Mouse (Mus musculus) ES-E14 (cell line): ENCODE data around the gene Asic1. TPM values are rescaled to one million over a fixed set of nuclear protein-coding genes. Genes with fewer than 3 reads are reported as not detected.
"Not testable (repeated sequence)": the region's sequence is repeated elsewhere in the genome, so short reads cannot be mapped to it uniquely, and the experiment has no call there.

Experiments used
- DNase-seq: peaks from one replicate; pipeline ENCODE4 v3.0.0-alpha.2; 2013; ENCODE audit warnings: low read depth, low spot score
- H3K27ac ChIP-seq: 2 replicates; pipeline ENCODE4 v1.5.1; 2012; ENCODE audit warnings: low read depth, mild to moderate bottlenecking, low read length, moderate library complexity, mixed read lengths; ENCODE audit not compliant: poor library complexity, insufficient read depth, severe bottlenecking
- H3K36me3 ChIP-seq: 2 replicates; pipeline ENCODE4 v1.6.1; 2012; ENCODE audit warnings: mild to moderate bottlenecking, low read length, moderate library complexity, mixed read lengths; ENCODE audit not compliant: control insufficient read depth, poor library complexity, insufficient read depth, severe bottlenecking
- H3K4me1 ChIP-seq, 2 experiments: fragments of 150-350 bp in 1 of 2; sonication (generic) in 1 of 2; 2 replicates each; pipeline ENCODE4 v1.6.1; 2012; ENCODE audit warnings: low read length in 2 of 2, mild to moderate bottlenecking in 1 of 2, mixed read lengths in 1 of 2; ENCODE audit not compliant: control insufficient read depth in 2 of 2, insufficient read depth in 2 of 2, poor library complexity in 1 of 2
- H3K4me3 ChIP-seq, 2 experiments: fragments of 150-350 bp in 1 of 2; sonication (generic) in 1 of 2; 2 replicates each; pipeline ENCODE4 v1.5.1; 2012; ENCODE audit warnings: low read length in 2 of 2, low read depth in 1 of 2, mild to moderate bottlenecking in 1 of 2, mixed read lengths in 1 of 2; ENCODE audit not compliant: insufficient read depth in 1 of 2, poor library complexity in 1 of 2, severe bottlenecking in 1 of 2
- H3K9ac ChIP-seq: 2 replicates; pipeline ENCODE4 v1.6.1; 2012; ENCODE audit warnings: low read depth, mild to moderate bottlenecking, low read length, mixed read lengths; ENCODE audit not compliant: poor library complexity, insufficient read depth, severe bottlenecking
- H3K9me3 ChIP-seq: fragments of 150-350 bp; sonication (generic); 2 replicates; pipeline ENCODE4 v1.6.1; 2012; ENCODE audit warnings: low read depth, mild to moderate bottlenecking, low read length; ENCODE audit not compliant: control insufficient read depth, insufficient read depth
- CHD2 ChIP-seq: IDR thresholded peaks from 2 replicates; pipeline ENCODE4 v1.6.1; 2014; ENCODE audit warnings: mild to moderate bottlenecking, low read depth, low read length, inconsistent platforms
- HCFC1 ChIP-seq: IDR thresholded peaks from 2 replicates; pipeline ENCODE4 v1.6.1; 2012; ENCODE audit warnings: low read length, inconsistent platforms, borderline replicate concordance; ENCODE audit not compliant: insufficient read depth
- MAFK ChIP-seq: IDR thresholded peaks from 2 replicates; pipeline ENCODE4 v1.6.1; 2014; ENCODE audit warnings: mild to moderate bottlenecking, low read depth, low read length, inconsistent platforms; ENCODE audit not compliant: insufficient read depth
- ZC3H11A ChIP-seq: IDR thresholded peaks from 2 replicates; pipeline ENCODE4 v1.6.1; 2012; ENCODE audit warnings: low read depth, mild to moderate bottlenecking, inconsistent platforms, low read length, borderline replicate concordance
- ZNF384 ChIP-seq: IDR thresholded peaks from 2 replicates; pipeline ENCODE4 v1.6.1; 2012; ENCODE audit warnings: low read depth, low read length, inconsistent platforms
- in situ Hi-C, 2 experiments: fragments of 600-800 bp; cut with MboI; formaldehyde crosslinking; loops; one replicate each; pipeline ENCODE4 v1.15.1; 2025; ENCODE audit warnings: low sequenced_read_pairs in 2 of 2, inconsistent platforms in 1 of 2; ENCODE audit not compliant: unreplicated experiment in 2 of 2
- total RNA-seq: library from RNA; depleted of rRNA; stranded (reverse); fragments of 300-350 nt; gene quantifications from 2 replicates; pipeline ENCODE4 v1.2.3, GENCODE M21; 2012

The Asic1 gene
- total RNA-seq, 1 experiment: 6.6 TPM

GRCm38 (mm10) chr15:99723515-99724291 lies 53.5 kb downstream of the Asic1 start:
- Histone ChIP-seq H3K9me3 (no peaks in the 10 kb centered on the region), H3K4me1 (peaks cover 5 to 30% of the 10 kb centered on the region in 2 experiments; a peak in 3 of 4 replicates), H3K4me3 (0 out of 4 replicates have a peak overlapping the region, but pooled peaks have one; percentile 11 to 19), H3K9ac (0 out of 2 replicates have a peak overlapping the region, but pooled peaks have one; percentile 28), H3K27ac (peak overlapping the region; percentile 53; the same call in 1 of the 2 replicates), H3K36me3 (peaks cover 4% of the 10 kb centered on the region; the same call in 1 of the 2 replicates)
- in situ Hi-C loops: no loop called here
- TF ChIP-seq MAFK (no peak), HCFC1 (no peak), CHD2 (no peak), ZNF384 (no peak), ZC3H11A (no peak)
- DNase-seq: no peak

- TF ChIP-seq MAFK (no peak), CHD2 (no peak)
These were observed 54.3 kb downstream of the Asic1 start for GRCm38 (mm10) chr15:99724292-99725021.

GRCm38 (mm10) chr15:99725341-99726155 lies 55.4 kb downstream of the Asic1 start, which contains the start of gene Cox14:
Cox14 (plus strand) TSS chr15:99725618.
- DNase-seq: peak; percentile 97
- Histone ChIP-seq H3K9me3 (no peaks in the 10 kb centered on the region), H3K4me1 (peaks cover 5 to 27% of the 10 kb centered on the region in 2 experiments; a peak in 3 of 4 replicates), H3K4me3 (peak within 1 kb of the TSS; percentile 76 to 96), H3K27ac (peak within 1 kb of the TSS; percentile 17; the same call in 1 of the 2 replicates), H3K36me3 (peaks cover 4% of the 10 kb centered on the region; the same call in 1 of the 2 replicates), H3K9ac (peak within 1 kb of the TSS; percentile 90)
- in situ Hi-C loops: no loop called here
- TF ChIP-seq ZNF384: no peak
- peak; percentile 89 for TF ChIP-seq HCFC1
- peak; percentile 98 for TF ChIP-seq CHD2
- no peak for TF ChIP-seq MAFK

More at GRCm38 (mm10) chr15:99724292-99725021, 54.3 kb downstream of the Asic1 start:
- in situ Hi-C loops: no loop called here
- Histone ChIP-seq H3K4me1 (peaks cover 5 to 30% of the 10 kb centered on the region in 2 experiments; a peak in 3 of 4 replicates), H3K9ac (peak overlapping the region; percentile 1; the same call in 1 of the 2 replicates), H3K4me3 (peak overlapping the region in 1 of 2 experiments; percentile 28; a peak in 2 of 4 replicates), H3K9me3 (no peaks in the 10 kb centered on the region), H3K27ac (peak overlapping the region; percentile 32; the same call in 1 of the 2 replicates), H3K36me3 (peaks cover 4% of the 10 kb centered on the region; the same call in 1 of the 2 replicates)
- no peak for DNase-seq

- Histone ChIP-seq H3K9me3 (no peaks in the 10 kb centered on the region), H3K36me3 (peaks cover 4% of the 10 kb centered on the region; the same call in 1 of the 2 replicates), H3K4me1 (peaks cover 5 to 27% of the 10 kb centered on the region in 2 experiments; a peak in 3 of 4 replicates), H3K27ac (no peak overlapping the region), H3K4me3 (peak overlapping the region in 1 of 2 experiments; percentile 76; a peak in 2 of 4 replicates), H3K9ac (no peak overlapping the region; the same call in 1 of the 2 replicates)
- in situ Hi-C loops: no loop called here
- TF ChIP-seq MAFK: no peak
- no peak for TF ChIP-seq CHD2
- no peak for TF ChIP-seq ZC3H11A
- no peak for TF ChIP-seq HCFC1
- TF ChIP-seq ZNF384: no peak
- no peak for DNase-seq
These were observed 56.4 kb downstream of the Asic1 start for GRCm38 (mm10) chr15:99726549-99726948.

GRCm38 (mm10) chr15:99727039-99727438 lies 56.9 kb downstream of the Asic1 start:
- H3K27ac ChIP-seq, H3K9me3 ChIP-seq, DNase-seq, H3K36me3 ChIP-seq, in situ Hi-C loops, H3K9ac ChIP-seq, H3K4me3 ChIP-seq: not testable (repeated sequence)
- H3K4me1 ChIP-seq: peaks cover 5 to 25% of the 10 kb centered on the region in 2 experiments; a peak in 3 of 4 replicates
